Mouse (Mus musculus) stomach, embryonic 14.5 days (tissue): ENCODE results near the gene Aloxe3. TPM values are rescaled to one million over a fixed set of nuclear protein-coding genes. Genes with fewer than 3 reads are reported as not detected.
A peak's percentile ranks its signal among the peaks of the same experiment; 100 is the strongest.

Experiments used
- ATAC-seq: fragments of 200-750 bp; cut with Nextera tagmentation; 2 replicates; pipeline ENCODE4 v1.8.0; 2017; ENCODE audit warnings: low read depth, moderate TSS enrichment; ENCODE audit not compliant: insufficient number of reproducible peaks, insufficient read depth, low FRiP score
- H3K27ac ChIP-seq: fragments of 300-500 bp; sonication (generic); 2 replicates; pipeline ENCODE4 v1.5.1; 2014; ENCODE audit warnings: mild to moderate bottlenecking, low read length, moderate library complexity, mixed read lengths
- H3K27me3 ChIP-seq: fragments of 300-500 bp; sonication (generic); 2 replicates; pipeline ENCODE4 v1.6.1; 2014; ENCODE audit warnings: low read length, control low read depth, mixed read lengths; ENCODE audit not compliant: control insufficient read depth, insufficient read depth
- H3K36me3 ChIP-seq: fragments of 300-500 bp; sonication (generic); 2 replicates; pipeline ENCODE4 v1.6.1; 2014; ENCODE audit warnings: mild to moderate bottlenecking, control low read depth, low read length, moderate library complexity, mixed read lengths; ENCODE audit not compliant: control insufficient read depth, insufficient read depth
- H3K4me1 ChIP-seq: fragments of 300-500 bp; sonication (generic); 2 replicates; pipeline ENCODE4 v1.6.1; 2014; ENCODE audit warnings: low read length, control low read depth, mixed read lengths; ENCODE audit not compliant: control insufficient read depth, insufficient read depth
- H3K4me2 ChIP-seq: fragments of 300-500 bp; sonication (generic); replicated peaks from 2 replicates; pipeline ENCODE4 v1.6.1; 2014; ENCODE audit warnings: low read depth, low read length, control low read depth
- H3K4me3 ChIP-seq: fragments of 300-500 bp; sonication (generic); 2 replicates; pipeline ENCODE4 v1.5.1; 2014; ENCODE audit warnings: low read depth, low read length, control low read depth
- H3K9ac ChIP-seq: fragments of 300-500 bp; sonication (generic); replicated peaks from 2 replicates; pipeline ENCODE4 v1.6.1; 2014; ENCODE audit warnings: low read depth, mild to moderate bottlenecking, control low read depth, low read length, moderate library complexity, mixed read lengths
- H3K9me3 ChIP-seq: fragments of 300-500 bp; sonication (generic); 2 replicates; pipeline ENCODE4 v1.6.1; 2016; ENCODE audit warnings: low read depth, low read length, control low read depth; ENCODE audit not compliant: control insufficient read depth
- WGBS: fragments of 180-500 bp; shearing (Covaris S2); extraction: QIAGEN DNeasy Blood & Tissue Kit; methylation state at CpG from one replicate; pipeline ENCODE4 v1.1.7; 2014; 5-methylcytosine and 5-hydroxymethylcytosine counted together
- polyA plus RNA-seq: library from polyadenylated mRNA; unstranded; fragments of >200 nt; fragmentation: Nextera tagmentation; extraction: Ambion mirVana; gene quantifications from 2 replicates; pipeline ENCODE4 v1.2.1, GENCODE M21; 2014

Aloxe3 gene
- polyA plus RNA-seq, 1 experiment from 2014 or later = 0.29 TPM

- Histone ChIP-seq H3K4me2 (no peak overlapping the region), H3K36me3 (peaks cover 54% of the 10 kb centered on the region), H3K27me3 (no peaks in the 10 kb centered on the region), H3K9me3 (no peaks in the 10 kb centered on the region), H3K4me3 (no peak overlapping the region), H3K27ac (no peak overlapping the region), H3K4me1 (no peaks in the 10 kb centered on the region), H3K9ac (no peak overlapping the region)
- ATAC-seq = no peak
- 94% methylated on average over 9 of the region's 9 CpGs for WGBS
Observed at GRCm38 (mm10) chr11:69108223-69108622, 17.5 kb upstream of the Aloxe3 start.

GRCm38 (mm10) chr11:69109032-69109900 is 16.4 kb upstream of the Aloxe3 start:
- Histone ChIP-seq H3K4me3 (no peak overlapping the region), H3K4me1 (no peaks in the 10 kb centered on the region), H3K9me3 (no peaks in the 10 kb centered on the region), H3K4me2 (no peak overlapping the region), H3K27me3 (no peaks in the 10 kb centered on the region), H3K9ac (no peak overlapping the region), H3K27ac (no peak overlapping the region), H3K36me3 (peaks cover 43% of the 10 kb centered on the region)
- 82% methylated on average over 13 of the region's 13 CpGs for WGBS
- no peak; the same call in 1 of the 2 replicates for ATAC-seq

- H3K27me3 ChIP-seq = no peaks in the 10 kb centered on the region
- peak overlapping the region; percentile 48 for H3K4me3 ChIP-seq
- H3K27ac ChIP-seq = peak overlapping the region; percentile 55
- WGBS = under 1% methylated on average over 30 of the region's 30 CpGs
- peaks cover 31% of the 10 kb centered on the region for H3K36me3 ChIP-seq
- peak overlapping the region; percentile 25; the same call in 1 of the 2 replicates for H3K9ac ChIP-seq
- H3K4me2 ChIP-seq = peak overlapping the region; percentile 60
- no peaks in the 10 kb centered on the region for H3K4me1 ChIP-seq
- 0 out of 2 replicates have a peak, but pooled peaks have one; percentile 46 for ATAC-seq
- no peaks in the 10 kb centered on the region for H3K9me3 ChIP-seq
Observed at GRCm38 (mm10) chr11:69110319-69111046, 15.2 kb upstream of the Aloxe3 start.

GRCm38 (mm10) chr11:69111051-69111810 is 14.5 kb upstream of the Aloxe3 start:
- Histone ChIP-seq H3K4me2 (peak overlapping the region; percentile 60), H3K4me3 (peak overlapping the region; percentile 48), H3K27ac (no peak overlapping the region; the same call in 1 of the 2 replicates), H3K36me3 (peaks cover 26% of the 10 kb centered on the region), H3K9ac (peak overlapping the region; percentile 25; the same call in 1 of the 2 replicates), H3K4me1 (no peaks in the 10 kb centered on the region), H3K9me3 (no peaks in the 10 kb centered on the region), H3K27me3 (no peaks in the 10 kb centered on the region)
- ATAC-seq = no peak
- WGBS = 6% methylated on average over 21 of the region's 21 CpGs

- Histone ChIP-seq H3K4me1 (no peaks in the 10 kb centered on the region), H3K36me3 (peaks cover 20% of the 10 kb centered on the region), H3K9ac (no peak overlapping the region), H3K4me2 (no peak overlapping the region), H3K27ac (no peak overlapping the region), H3K27me3 (no peaks in the 10 kb centered on the region), H3K4me3 (no peak overlapping the region), H3K9me3 (no peaks in the 10 kb centered on the region)
- 61% methylated on average over 4 of the region's 4 CpGs for WGBS
- ATAC-seq = no peak
Observed at GRCm38 (mm10) chr11:69111865-69112264, 13.8 kb upstream of the Aloxe3 start.

- Histone ChIP-seq H3K9ac (no peak overlapping the region), H3K36me3 (peaks cover 6% of the 10 kb centered on the region), H3K9me3 (no peaks in the 10 kb centered on the region), H3K4me3 (no peak overlapping the region), H3K27me3 (no peaks in the 10 kb centered on the region), H3K4me1 (peaks cover 2% of the 10 kb centered on the region; the same call in 1 of the 2 replicates), H3K27ac (no peak overlapping the region), H3K4me2 (no peak overlapping the region)
- 78% methylated on average over 3 of the region's 3 CpGs for WGBS
- no peak for ATAC-seq
Observed at GRCm38 (mm10) chr11:69114018-69114417, 11.7 kb upstream of the Aloxe3 start.

GRCm38 (mm10) chr11:69114621-69115020 is 11.1 kb upstream of the Aloxe3 start:
- Histone ChIP-seq H3K4me2 (no peak overlapping the region), H3K36me3 (0 out of 2 replicates have a peak, but pooled peaks cover under 1% of the 10 kb centered on the region), H3K27me3 (no peaks in the 10 kb centered on the region), H3K27ac (no peak overlapping the region), H3K9ac (no peak overlapping the region), H3K4me3 (no peak overlapping the region), H3K4me1 (peaks cover 7% of the 10 kb centered on the region; the same call in 1 of the 2 replicates), H3K9me3 (no peaks in the 10 kb centered on the region)
- ATAC-seq = no peak
- 81% methylated on average over 3 of the region's 3 CpGs for WGBS

- no peak overlapping the region for H3K27ac ChIP-seq
- 41% methylated on average over 5 of the region's 5 CpGs for whole genome bisulfite sequencing
- H3K4me3 ChIP-seq = no peak overlapping the region
- H3K9me3 ChIP-seq = no peaks in the 10 kb centered on the region
- H3K36me3 ChIP-seq = no peaks in the 10 kb centered on the region
- peaks cover 17% of the 10 kb centered on the region for H3K4me1 ChIP-seq
- peak overlapping the region; percentile 94 for H3K4me2 ChIP-seq
- no peak overlapping the region for H3K9ac ChIP-seq
- ATAC-seq = no peak
- no peaks in the 10 kb centered on the region for H3K27me3 ChIP-seq
Observed at GRCm38 (mm10) chr11:69116843-69117242, 8.9 kb upstream of the Aloxe3 start.
